Mouse (Mus musculus): ENCODE measurements around the gene Dcdc2c. TPM values are rescaled to one million over a fixed set of nuclear protein-coding genes. Genes with fewer than 3 reads are reported as not detected.

Dcdc2c gene
- polyA plus RNA-seq, 1 experiment from 2014 or later: 0.18 TPM

DNA sequence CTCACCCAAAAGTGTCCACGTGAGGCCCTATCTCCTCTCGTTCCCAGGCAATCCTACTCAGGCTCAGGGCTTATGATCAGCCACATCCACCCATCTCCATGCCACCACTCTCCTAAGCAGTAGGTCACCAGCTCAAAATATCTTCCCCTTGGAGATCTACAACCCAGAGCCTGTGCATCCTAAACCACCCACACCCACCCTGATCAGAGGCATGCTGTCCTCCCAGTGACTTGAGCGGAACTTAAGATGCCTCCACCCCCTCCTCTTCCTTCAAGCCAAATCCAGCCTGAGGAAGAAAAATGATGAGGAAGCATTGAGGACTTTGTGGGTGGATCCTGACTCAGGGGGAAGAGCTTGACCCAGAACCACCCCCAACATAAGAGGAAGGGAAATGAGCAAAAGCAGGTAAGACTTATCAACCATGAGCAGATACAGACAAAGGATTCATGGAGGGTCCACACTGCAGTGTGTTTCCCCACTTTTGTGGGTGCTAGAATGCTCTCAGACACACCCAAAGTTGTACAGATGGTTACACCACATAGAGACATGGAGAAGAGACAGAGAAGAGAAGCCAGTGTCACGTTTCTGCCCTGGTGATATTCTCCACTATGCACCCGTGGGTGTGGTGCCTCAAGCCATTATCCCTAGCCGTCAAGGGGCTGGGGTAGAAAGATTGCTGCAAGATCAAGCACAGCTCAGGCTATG is 23.3 kb upstream of the Dcdc2c start:
- no peak overlapping the region for H3K4me3 ChIP-seq
- H3K27me3 ChIP-seq: no peaks in the 10 kb centered on the region
- no peak overlapping the region for H3K4me2 ChIP-seq (replicated peaks)
- H3K9ac ChIP-seq: no peak overlapping the region
- no peak for ATAC-seq (ENCODE audit: insufficient number of reproducible peaks, insufficient read depth, low FRiP score, low TSS enrichment)
- whole genome bisulfite sequencing: 72% methylated on average over 6 of the region's 6 CpGs
- no peak overlapping the region for H3K27ac ChIP-seq
- H3K36me3 ChIP-seq: no peaks in the 10 kb centered on the region
- no peaks in the 10 kb centered on the region for H3K9me3 ChIP-seq
- no peaks in the 10 kb centered on the region for H3K4me1 ChIP-seq

DNA sequence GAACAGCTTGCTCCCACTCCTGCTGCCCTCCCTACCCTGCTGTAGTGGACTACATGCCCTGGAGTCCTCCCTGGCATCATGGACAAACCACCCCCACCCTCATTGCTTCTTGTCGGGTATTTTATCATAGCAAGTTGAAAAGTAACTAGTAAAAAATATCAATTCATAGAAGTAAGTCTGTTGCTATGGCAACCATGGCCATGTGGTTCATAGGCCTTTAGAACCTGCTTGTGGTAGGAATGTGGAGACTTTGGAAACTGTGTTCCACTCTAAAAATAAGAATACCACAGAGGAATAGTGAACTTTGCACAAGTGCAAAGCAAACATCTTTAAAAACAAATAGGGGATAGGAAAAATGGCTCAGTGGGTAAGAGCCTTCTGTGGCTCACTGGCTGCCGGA is 20.0 kb upstream of the Dcdc2c start:
- no peaks in the 10 kb centered on the region for H3K36me3 ChIP-seq
- H3K9ac ChIP-seq: no peak overlapping the region
- 94% methylated on average over 2 of the region's 2 CpGs for WGBS
- no peak overlapping the region for H3K4me2 ChIP-seq (replicated peaks)
- ATAC-seq (ENCODE audit: insufficient number of reproducible peaks, insufficient read depth, low FRiP score, low TSS enrichment): no peak
- H3K27me3 ChIP-seq: no peaks in the 10 kb centered on the region
- H3K4me3 ChIP-seq: no peak overlapping the region
- no peaks in the 10 kb centered on the region for H3K9me3 ChIP-seq
- H3K27ac ChIP-seq: no peak overlapping the region
- no peaks in the 10 kb centered on the region for H3K4me1 ChIP-seq

- no peaks in the 10 kb centered on the region for H3K36me3 ChIP-seq
- H3K9me3 ChIP-seq: no peaks in the 10 kb centered on the region
- ATAC-seq (ENCODE audit: insufficient number of reproducible peaks, insufficient read depth, low FRiP score, low TSS enrichment): no peak
- no peak overlapping the region for H3K4me3 ChIP-seq
- no peak overlapping the region for H3K27ac ChIP-seq
- no peak overlapping the region; the same call in 1 of the 2 replicates for H3K4me2 ChIP-seq (replicated peaks)
- WGBS: 75% methylated on average over 18 of the region's 18 CpGs
- no peak overlapping the region for H3K9ac ChIP-seq
- no peaks in the 10 kb centered on the region for H3K27me3 ChIP-seq
- H3K4me1 ChIP-seq: no peaks in the 10 kb centered on the region
Measured at GRCm38 (mm10) chr12:28551775-28552174, 424 bp downstream of the Dcdc2c start.

DNA sequence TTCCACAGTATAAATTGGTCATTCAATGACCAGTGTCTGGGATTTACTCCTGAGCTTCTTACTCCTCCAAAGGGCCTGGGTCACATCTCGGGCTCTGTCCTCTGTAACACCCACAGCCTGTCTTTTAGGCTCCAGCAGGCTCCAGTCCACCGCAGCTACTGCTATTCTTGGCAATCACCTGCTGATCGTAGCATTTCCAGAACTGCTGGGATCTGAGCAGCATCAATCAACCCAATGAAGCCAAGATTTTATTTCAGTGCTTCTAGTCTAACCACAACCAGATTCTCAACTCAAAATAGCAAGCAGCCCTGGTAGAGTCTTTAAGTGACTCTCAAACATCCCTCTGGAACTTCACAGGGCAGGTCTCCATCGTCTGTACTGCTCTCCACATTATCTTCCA is 3.3 kb downstream of the Dcdc2c start:
- no peaks in the 10 kb centered on the region for H3K9me3 ChIP-seq
- no peak overlapping the region for H3K4me3 ChIP-seq
- no peak overlapping the region for H3K9ac ChIP-seq
- H3K4me2 ChIP-seq (replicated peaks): no peak overlapping the region
- H3K4me1 ChIP-seq: no peaks in the 10 kb centered on the region
- WGBS: 61% methylated on average over 4 of the region's 4 CpGs
- no peaks in the 10 kb centered on the region for H3K36me3 ChIP-seq
- H3K27me3 ChIP-seq: no peaks in the 10 kb centered on the region
- no peak overlapping the region for H3K27ac ChIP-seq
- no peak for ATAC-seq (ENCODE audit: insufficient number of reproducible peaks, insufficient read depth, low FRiP score, low TSS enrichment)

GRCm38 (mm10) chr12:28514264-28514775 is 37.9 kb downstream of the Dcdc2c start:
- Histone ChIP-seq H3K4me3 (no peak overlapping the region), H3K4me1 (no peaks in the 10 kb centered on the region), H3K36me3 (no peaks in the 10 kb centered on the region), H3K27me3 (0 out of 2 replicates have a peak, but pooled peaks cover 2% of the 10 kb centered on the region), H3K9me3 (0 out of 2 replicates have a peak, but pooled peaks cover 5% of the 10 kb centered on the region), H3K9ac (no peak overlapping the region), H3K4me2 (replicated peaks) (no peak overlapping the region), H3K27ac (no peak overlapping the region)
- no peak for ATAC-seq (ENCODE audit: insufficient number of reproducible peaks, insufficient read depth, low FRiP score, low TSS enrichment)
- WGBS: 43% methylated on average over 1 of the region's 1 CpGs

DNA sequence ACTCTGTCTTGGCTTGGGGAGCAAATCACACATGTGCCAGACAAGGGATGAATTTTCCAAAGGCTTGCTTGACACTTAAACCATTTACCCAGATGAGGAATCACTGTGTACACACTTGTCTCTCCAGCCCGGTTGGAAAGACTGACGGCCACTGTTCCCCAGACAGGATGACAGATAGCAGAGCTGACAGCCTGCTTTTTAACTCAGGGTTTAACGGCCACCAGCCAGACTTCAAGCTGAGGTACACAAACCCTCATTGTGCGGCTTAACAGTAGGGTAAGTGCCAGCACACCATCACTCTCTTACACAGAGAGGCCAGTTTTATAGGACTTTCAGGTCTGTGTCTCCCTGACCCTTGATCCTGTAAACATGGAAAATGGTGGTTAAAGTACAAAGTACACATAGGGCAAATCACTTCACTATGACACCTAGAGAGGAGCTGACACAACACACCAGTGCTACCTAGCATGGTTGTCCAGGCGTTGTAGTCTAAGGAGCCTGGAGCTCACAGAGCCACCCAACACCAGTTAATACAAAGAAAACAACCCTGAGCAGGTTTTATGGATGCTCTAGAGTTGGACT is 42.4 kb downstream of the Dcdc2c start:
- WGBS: 51% methylated on average over 5 of the region's 5 CpGs
- H3K9me3 ChIP-seq: 0 out of 2 replicates have a peak, but pooled peaks cover 5% of the 10 kb centered on the region
- no peak overlapping the region for H3K27ac ChIP-seq

GRCm38 (mm10) chr12:28494289-28494688 is 57.9 kb downstream of the Dcdc2c start:
- H3K27me3 ChIP-seq: no peaks in the 10 kb centered on the region
- 74% methylated on average over 5 of the region's 5 CpGs for WGBS
- H3K27ac ChIP-seq: no peak overlapping the region
- no peak overlapping the region for H3K4me3 ChIP-seq
- H3K4me2 ChIP-seq (replicated peaks): no peak overlapping the region
- no peaks in the 10 kb centered on the region for H3K9me3 ChIP-seq
- H3K9ac ChIP-seq: no peak overlapping the region
- no peaks in the 10 kb centered on the region for H3K4me1 ChIP-seq
- ATAC-seq (ENCODE audit: insufficient number of reproducible peaks, insufficient read depth, low FRiP score, low TSS enrichment): no peak
- no peaks in the 10 kb centered on the region for H3K36me3 ChIP-seq

More for the DNA sequence above, 42.4 kb downstream of the Dcdc2c start:
- no peak for ATAC-seq (ENCODE audit: insufficient number of reproducible peaks, insufficient read depth, low FRiP score, low TSS enrichment)
- 0 out of 2 replicates have a peak, but pooled peaks cover 2% of the 10 kb centered on the region for H3K27me3 ChIP-seq
- no peak overlapping the region for H3K4me3 ChIP-seq
- no peak overlapping the region for H3K4me2 ChIP-seq (replicated peaks)
- H3K36me3 ChIP-seq: no peaks in the 10 kb centered on the region
- no peak overlapping the region for H3K9ac ChIP-seq
- H3K4me1 ChIP-seq: no peaks in the 10 kb centered on the region

GRCm38 (mm10) chr12:28482483-28483160 is 69.6 kb downstream of the Dcdc2c start:
- no peak for ATAC-seq (ENCODE audit: insufficient number of reproducible peaks, insufficient read depth, low FRiP score, low TSS enrichment)
- 78% methylated on average over 10 of the region's 10 CpGs for WGBS
- H3K9ac ChIP-seq: no peak overlapping the region
- H3K4me2 ChIP-seq (replicated peaks): no peak overlapping the region
- H3K9me3 ChIP-seq: no peaks in the 10 kb centered on the region
- H3K4me1 ChIP-seq: no peaks in the 10 kb centered on the region
- no peak overlapping the region for H3K27ac ChIP-seq
- no peaks in the 10 kb centered on the region for H3K27me3 ChIP-seq
- no peak overlapping the region for H3K4me3 ChIP-seq
- H3K36me3 ChIP-seq: no peaks in the 10 kb centered on the region

DNA sequence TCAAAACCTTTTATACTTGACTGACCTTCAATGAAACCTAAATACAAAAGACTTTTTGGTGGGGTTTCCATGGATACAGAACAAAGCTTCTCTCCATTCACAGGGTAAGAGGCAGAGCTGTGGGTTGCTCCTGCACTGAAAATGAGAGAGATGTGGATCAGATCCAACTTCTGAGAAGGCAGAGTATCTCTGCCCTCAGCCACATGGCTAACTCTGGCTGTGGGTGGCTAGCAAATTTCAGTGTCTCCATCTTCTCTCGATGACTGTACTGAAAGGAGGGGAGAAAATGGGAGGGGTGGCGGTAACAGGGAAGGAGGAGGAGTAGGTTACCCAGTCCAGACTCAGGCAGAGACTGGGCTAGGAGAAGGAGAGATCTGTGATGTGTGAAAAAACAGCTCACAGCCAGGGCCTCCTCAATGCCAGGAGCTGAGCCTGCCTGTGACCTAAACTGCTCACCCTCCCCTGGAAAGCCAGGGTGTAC is 91.2 kb downstream of the Dcdc2c start:
- 41% methylated on average over 2 of the region's 2 CpGs for WGBS
- no peak for ATAC-seq (ENCODE audit: insufficient number of reproducible peaks, insufficient read depth, low FRiP score, low TSS enrichment)
- no peaks in the 10 kb centered on the region for H3K4me1 ChIP-seq
- no peaks in the 10 kb centered on the region for H3K36me3 ChIP-seq
- H3K4me2 ChIP-seq (replicated peaks): no peak overlapping the region
- peak overlapping the region; percentile 23; the same call in 1 of the 2 replicates for H3K27ac ChIP-seq
- no peak overlapping the region for H3K9ac ChIP-seq
- no peak overlapping the region for H3K4me3 ChIP-seq
- H3K9me3 ChIP-seq: no peaks in the 10 kb centered on the region
- no peaks in the 10 kb centered on the region for H3K27me3 ChIP-seq

- Histone ChIP-seq H3K4me3 (no peak overlapping the region), H3K9me3 (no peaks in the 10 kb centered on the region), H3K4me1 (no peaks in the 10 kb centered on the region), H3K36me3 (no peaks in the 10 kb centered on the region), H3K4me2 (replicated peaks) (no peak overlapping the region), H3K27ac (no peak overlapping the region), H3K9ac (no peak overlapping the region), H3K27me3 (no peaks in the 10 kb centered on the region)
- WGBS: 60% methylated on average over 7 of the region's 7 CpGs
- ATAC-seq (ENCODE audit: insufficient number of reproducible peaks, insufficient read depth, low FRiP score, low TSS enrichment): no peak
Measured at GRCm38 (mm10) chr12:28460523-28460922, 91.7 kb downstream of the Dcdc2c start.

- Histone ChIP-seq H3K9ac (no peak overlapping the region), H3K4me2 (replicated peaks) (no peak overlapping the region), H3K27me3 (no peaks in the 10 kb centered on the region), H3K4me1 (no peaks in the 10 kb centered on the region), H3K9me3 (no peaks in the 10 kb centered on the region), H3K36me3 (no peaks in the 10 kb centered on the region), H3K4me3 (no peak overlapping the region), H3K27ac (no peak overlapping the region)
- 95% methylated on average over 5 of the region's 5 CpGs for WGBS
- ATAC-seq (ENCODE audit: insufficient number of reproducible peaks, insufficient read depth, low FRiP score, low TSS enrichment): no peak
Measured at GRCm38 (mm10) chr12:28458786-28459185, 93.4 kb downstream of the Dcdc2c start.

All from embryonic facial prominence, embryonic 12.5 days (tissue).